8 mouse cellular contexts compared by ENCODE assay signal in genomic region chr16:14237100-14237723, GRCm38 (mm10). TPM values are rescaled to one million over a fixed set of nuclear protein-coding genes. Genes with fewer than 3 reads are reported as not detected.
A peak's percentile ranks its signal among the peaks of the same experiment; 100 is the strongest.
DNase-seq lines count a peak whose midpoint lies in the region; ATAC-seq and TF ChIP-seq lines count a peak whose summit lies in the region.

No protein-coding gene starts in this region.

- 28% methylated on average over 6 of the region's 6 CpGs for WGBS in forebrain, embryonic 11.5 days
- whole genome bisulfite sequencing in lung, postnatal 0 days, result 17% methylated on average over 6 of the region's 6 CpGs

- DNase-seq in c-Kit-negative CD71-positive TER-119-positive erythroid progenitor cells, embryonic 14.5 days (ENCODE audit: low read depth, low spot score), result peak; percentile 46
- DNase-seq in forebrain, embryonic 11.5 days (ENCODE audit: low spot score), result peak; percentile 85
- peak; percentile 45 to 82 for DNase-seq in layer of hippocampus, adult 8-10 months (ENCODE audit: low spot score in 2 of 2)
- peak; percentile 81 for DNase-seq in lung, postnatal 0 days (ENCODE audit: low spot score)
- DNase-seq in retina, adult 2 months (ENCODE audit: low read depth, low spot score), result peak; percentile 38
- DNase-seq in thymus, postnatal 14 days, result peak; percentile 70

- no peaks in the 10 kb centered on the region for H3K4me1 ChIP-seq in ES-Bruce4 (ENCODE audit: control insufficient read depth, insufficient read depth, low read length)
- H3K4me1 ChIP-seq in forebrain, embryonic 11.5 days (replicated peaks; ENCODE audit: control insufficient read depth, insufficient read depth, low read length), result no peaks in the 10 kb centered on the region
- H3K4me1 ChIP-seq in lung, postnatal 0 days (ENCODE audit: insufficient read depth, low read depth, low read length), result no peaks in the 10 kb centered on the region

- ATAC-seq in forebrain, embryonic 11.5 days (replicated peaks; ENCODE audit: low FRiP score), result peak; percentile 53; the same call in 1 of the 2 replicates
- ATAC-seq in hematopoietic stem cell, adult 5-6 weeks (replicated peaks in 1 of 2; ENCODE audit: insufficient read depth in 1 of 2, low FRiP score in 2 of 2, low TSS enrichment in 1 of 2, low read depth in 1 of 2, poor library complexity in 2 of 2, severe bottlenecking in 2 of 2), result peak; percentile 80 to 92
- peak; percentile 54 for ATAC-seq in lung, postnatal 0 days

- no peak for TF ChIP-seq EP300 in ES-Bruce4 (IDR thresholded peaks at IDR 0.05; ENCODE audit: insufficient read depth, low read depth, low read length)
- no peak for TF ChIP-seq EP300 in lung, postnatal 0 days (IDR thresholded peaks at IDR 0.05)

- TF ChIP-seq POLR2A in ES-Bruce4 (IDR thresholded peaks at IDR 0.05; ENCODE audit: insufficient read depth, low read length), result no peak

- no peak overlapping the region for H3K27ac ChIP-seq in ES-Bruce4 (ENCODE audit: insufficient read depth, low read length)
- no peak overlapping the region for H3K27ac ChIP-seq in forebrain, embryonic 11.5 days (ENCODE audit: low read depth, low read length)
- H3K27ac ChIP-seq in lung, postnatal 0 days (ENCODE audit: low read length), result no peak overlapping the region

- H3K4me2 ChIP-seq in forebrain, embryonic 11.5 days (ENCODE audit: low read depth, low read length, severe bottlenecking), result no peak overlapping the region
- no peak overlapping the region for H3K4me2 ChIP-seq in lung, postnatal 0 days (replicated peaks; ENCODE audit: low read depth, low read length)

- no peaks in the 10 kb centered on the region for H3K36me3 ChIP-seq in ES-Bruce4 (ENCODE audit: control insufficient read depth, insufficient read depth, low read length, poor library complexity, severe bottlenecking)
- H3K36me3 ChIP-seq in forebrain, embryonic 11.5 days (ENCODE audit: control insufficient read depth, insufficient read depth, low read length), result no peaks in the 10 kb centered on the region
- H3K36me3 ChIP-seq in lung, postnatal 0 days (ENCODE audit: insufficient read depth, low read length), result no peaks in the 10 kb centered on the region

- no peaks in the 10 kb centered on the region for H3K27me3 ChIP-seq in ES-Bruce4 (ENCODE audit: control insufficient read depth, insufficient read depth, low read length, poor library complexity, severe bottlenecking)
- H3K27me3 ChIP-seq in forebrain, embryonic 11.5 days (ENCODE audit: control insufficient read depth, insufficient read depth, low read length), result no peaks in the 10 kb centered on the region
- H3K27me3 ChIP-seq in lung, postnatal 0 days (replicated peaks; ENCODE audit: insufficient read depth, low read length), result no peaks in the 10 kb centered on the region

- no peaks in the 10 kb centered on the region for H3K9me3 ChIP-seq in ES-Bruce4 (replicated peaks; ENCODE audit: control insufficient read depth, insufficient read depth, low read length, poor library complexity, severe bottlenecking)
- no peaks in the 10 kb centered on the region for H3K9me3 ChIP-seq in forebrain, embryonic 11.5 days (ENCODE audit: control insufficient read depth, low read length)
- no peaks in the 10 kb centered on the region for H3K9me3 ChIP-seq in lung, postnatal 0 days (ENCODE audit: low read length)

- peak; percentile 95 for TF ChIP-seq CTCF in ES-Bruce4 (IDR thresholded peaks at IDR 0.05; ENCODE audit: low read depth, low read length)
- peak; percentile 98 for TF ChIP-seq CTCF in lung, postnatal 0 days (IDR thresholded peaks at IDR 0.05)

- no peak overlapping the region for H3K4me3 ChIP-seq in ES-Bruce4 (ENCODE audit: low read depth, low read length)
- H3K4me3 ChIP-seq in forebrain, embryonic 11.5 days (ENCODE audit: low read depth, low read length), result no peak overlapping the region
- H3K4me3 ChIP-seq in lung, postnatal 0 days (ENCODE audit: low read depth, low read length), result no peak overlapping the region

- no peak overlapping the region for H3K9ac ChIP-seq in ES-Bruce4 (ENCODE audit: low read depth, poor library complexity, severe bottlenecking)
- H3K9ac ChIP-seq in forebrain, embryonic 11.5 days (ENCODE audit: low read length), result no peak overlapping the region
- H3K9ac ChIP-seq in lung, postnatal 0 days (replicated peaks; ENCODE audit: low read depth), result no peak overlapping the region

RNA-seq across cellular contexts. Expression of gene Myh11, which starts 54.0 kb away (rescaled TPM):
- 0.21 and 0.35 TPM in 2 replicates for polyA plus RNA-seq in ES-Bruce4 (2011; ENCODE audit: insufficient read depth, insufficient read length, low read depth, missing spikeins)
- polyA plus RNA-seq in forebrain, embryonic 11.5 days (2014; fragmentation: Nextera tagmentation; extraction: Ambion mirVana), result 0.09 and 0.12 TPM in 2 replicates
- not detected in 2 replicates for total RNA-seq in hematopoietic stem cell, adult 5-6 weeks (2017)
- 1 to 10 TPM; 3.1 to 7.2 (median 5.2) TPM for total RNA-seq in layer of hippocampus, adult 8-10 months (2022)
- polyA plus RNA-seq in lung, postnatal 0 days (2015; fragmentation: Nextera tagmentation; extraction: Ambion mirVana), result 15.1 and 20.7 TPM in 2 replicates

Comparison
In these comparisons a context has a peak if more than half of its experiments do, and no peak if none do; other contexts are left out.
1. RNA of gene Myh11, which starts 54.0 kb away (polyA plus RNA-seq): 15.1 to 20.7 TPM in lung, postnatal 0 days; 0.21 to 0.35 TPM in ES-Bruce4 and 0.09 to 0.12 TPM in forebrain, embryonic 11.5 days; every median in the first group is over 10 times any median in the second.
2. Peak in every context shown above with its lines, with median percentiles within 50 percentile points of each other: DNase-seq and ATAC-seq.